Mouse (Mus musculus): ENCODE results near the gene Zfp672. TPM values are rescaled to one million over a fixed set of nuclear protein-coding genes. Genes with fewer than 3 reads are reported as not detected.
"Not testable (repeated sequence)": the region's sequence is repeated elsewhere in the genome, so short reads cannot be mapped to it uniquely, and the experiment has no call there.

Zfp672 gene
- 10 to 100 TPM; 50.9 to 60.2 TPM for total RNA-seq (2021)
- long read RNA-seq, experiment 1, transcript Zfp672-206 (3 exons, 426 nt): major isoform, 6 of 28 reads
- long read RNA-seq, experiment 1, partial matches to known transcripts: 2 of 28 reads
- long read RNA-seq, experiment 1, other reads (novel, unspliced or antisense): 15 of 28 reads
- long read RNA-seq, experiment 2, transcript Zfp672-206 (3 exons, 426 nt): major isoform, 13 of 32 reads
- long read RNA-seq, experiment 2, partial matches to known transcripts: 1 of 32 reads
- long read RNA-seq, experiment 2, other reads (novel, unspliced or antisense): 11 of 32 reads

DNA sequence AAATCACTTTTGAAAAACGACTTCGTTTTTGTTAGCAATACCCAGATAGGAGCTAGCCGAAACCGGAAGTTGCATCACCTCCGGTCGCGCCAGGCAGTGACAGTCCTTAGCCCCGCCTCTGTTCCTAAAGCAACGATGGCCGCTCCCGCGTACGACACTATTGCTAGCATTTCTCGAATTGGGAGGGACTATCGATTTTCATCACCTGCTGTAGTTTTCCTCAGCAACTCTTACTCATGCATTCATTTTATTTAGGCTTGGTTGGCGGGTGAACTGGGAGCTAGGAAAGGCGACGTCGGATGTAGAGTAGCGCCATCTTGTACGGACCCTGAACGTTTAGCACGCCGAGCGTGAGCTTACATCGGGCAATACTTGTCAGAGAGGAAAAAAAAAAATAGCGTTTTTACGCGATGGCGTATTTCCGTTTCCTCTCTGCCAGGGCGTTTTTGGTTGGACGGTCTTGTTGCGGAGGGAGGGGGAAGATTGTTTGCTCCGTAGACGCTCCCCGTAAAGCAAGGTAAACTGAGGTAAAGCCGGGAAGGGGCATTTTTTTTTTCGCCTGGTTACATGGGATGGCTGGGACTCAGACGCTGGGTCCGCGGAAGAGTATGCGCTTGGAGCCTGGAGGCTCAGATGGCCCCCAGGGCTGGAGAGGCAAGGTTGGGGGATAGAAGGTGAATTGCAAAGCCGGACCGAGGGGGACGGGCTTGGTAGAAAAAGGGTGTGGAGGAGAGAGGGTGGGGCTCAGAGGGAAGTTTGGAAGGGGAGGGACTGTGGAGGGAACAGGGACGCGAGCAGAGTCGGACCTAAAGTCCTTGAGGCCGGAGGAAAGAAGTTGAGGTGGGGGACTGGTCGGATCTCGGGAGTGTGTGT lies at the start of gene Zfp672, which contains the start of gene Sh3bp5l:
Gene Zfp672 (minus strand): TSS at position 64 of the 873 bp plus-strand sequence.
Gene Sh3bp5l (plus strand): TSS at position 449 of the 873 bp plus-strand sequence.
- peak; percentile 91 for DNase-seq

DNA sequence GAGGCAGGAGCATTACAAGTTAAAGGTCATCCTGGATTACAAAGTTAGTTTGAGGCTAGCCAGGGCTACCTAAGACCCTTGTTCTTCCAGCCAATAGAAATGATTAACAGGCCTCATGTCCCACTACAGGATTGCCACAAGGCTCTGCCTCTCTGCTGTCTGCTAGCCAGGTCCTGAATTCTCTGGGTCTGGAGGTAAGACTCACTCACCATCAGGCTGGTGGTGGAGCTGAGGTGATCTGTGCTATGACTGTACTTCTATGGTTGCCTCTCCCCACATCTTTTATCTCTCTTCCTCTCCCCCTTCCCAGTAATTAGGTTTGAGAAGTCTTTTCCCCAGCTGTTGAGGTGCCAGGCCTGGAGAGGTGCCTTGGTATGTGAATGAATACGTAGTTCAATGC lies 49.4 kb upstream of the Zfp672 start:
- no peak for DNase-seq

DNA sequence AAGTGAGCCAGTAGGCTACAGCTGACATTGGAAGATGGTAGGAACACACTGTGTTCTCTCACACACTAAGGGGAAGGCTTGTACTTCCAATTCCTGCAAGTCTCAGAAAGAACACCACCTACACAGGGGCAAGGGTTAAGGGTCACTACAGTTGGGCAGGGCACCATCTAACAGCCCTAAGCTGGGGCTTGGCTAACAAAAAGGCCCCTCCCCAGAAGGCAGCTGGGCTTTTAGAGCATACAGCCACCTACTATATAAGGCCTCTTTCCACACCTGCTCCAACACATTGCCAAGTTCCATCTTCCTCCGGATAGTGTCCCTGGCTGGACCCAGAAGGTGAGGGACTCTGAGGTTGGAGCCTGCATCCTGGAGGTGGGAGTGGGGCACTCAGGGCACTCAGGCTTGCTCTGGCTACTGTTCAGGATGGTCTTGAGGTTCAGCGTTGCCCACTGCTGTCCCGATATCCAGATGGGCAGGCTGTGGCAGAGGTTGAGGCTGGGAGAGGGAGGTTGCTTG lies 48.7 kb upstream of the Zfp672 start, which contains the start of gene Lypd8:
Gene Lypd8 (plus strand): TSS at position 281 of the 516 bp plus-strand sequence.
- no peak for DNase-seq

DNA sequence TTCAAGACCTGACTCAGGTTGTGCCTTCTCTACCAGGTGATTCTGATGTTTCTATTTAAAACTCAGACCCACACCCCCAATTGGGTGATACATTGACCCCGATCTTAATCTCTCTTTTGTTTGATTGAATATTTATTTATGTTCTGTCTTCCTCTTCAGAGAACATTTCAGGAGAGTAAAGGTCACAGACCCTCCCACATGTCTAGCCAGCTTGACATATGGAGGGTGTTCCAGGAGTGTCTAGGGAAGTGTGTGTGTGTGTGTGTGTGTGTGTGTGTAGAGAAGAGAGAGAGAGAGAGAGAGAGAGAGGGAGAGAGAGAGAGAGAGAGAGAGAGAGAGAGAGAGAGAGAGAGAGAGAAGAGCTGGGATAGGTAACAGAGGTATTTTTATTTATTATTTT lies 47.5 kb upstream of the Zfp672 start:
- no peak for DNase-seq

DNA sequence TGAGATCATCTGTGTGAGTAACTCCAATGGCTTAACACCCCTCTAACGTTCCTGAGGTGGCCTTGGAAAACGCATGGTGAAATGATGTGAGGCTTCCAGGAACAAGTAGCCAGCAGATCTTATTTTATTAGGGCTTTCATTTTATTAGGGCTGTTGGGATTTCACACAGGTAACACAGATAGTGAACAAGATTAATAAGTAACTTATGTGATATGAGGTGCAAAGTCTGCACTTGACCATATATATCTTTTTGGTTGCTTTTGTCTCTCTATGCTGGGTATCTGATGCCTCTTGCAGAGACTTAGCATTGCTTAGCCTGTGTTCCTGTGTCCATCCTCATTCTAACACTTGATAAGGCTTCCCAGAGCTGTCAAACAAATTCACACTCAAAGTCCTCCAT lies 47.1 kb upstream of the Zfp672 start:
- DNase-seq: no peak

DNA sequence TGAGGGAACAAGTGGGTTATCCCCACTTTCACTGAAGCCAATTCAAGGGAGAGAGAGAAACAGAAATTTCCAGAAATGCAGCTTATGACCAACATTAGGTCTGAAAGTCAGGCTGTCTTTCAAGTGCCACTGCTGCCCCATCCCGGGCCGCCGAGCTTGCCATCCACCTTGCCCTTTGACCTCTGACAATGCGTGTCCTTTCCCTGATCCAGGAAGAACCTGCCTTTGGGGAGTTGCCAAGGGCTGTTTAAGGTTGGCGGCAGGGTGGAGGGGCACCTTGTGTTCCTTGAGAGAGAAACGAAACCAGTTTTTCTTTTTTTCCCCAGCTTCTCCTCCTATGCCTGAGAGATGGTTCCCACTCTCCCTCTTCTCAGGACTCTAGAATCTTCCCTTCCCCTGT lies 36.1 kb upstream of the Zfp672 start:
- not testable (repeated sequence) for DNase-seq

DNA sequence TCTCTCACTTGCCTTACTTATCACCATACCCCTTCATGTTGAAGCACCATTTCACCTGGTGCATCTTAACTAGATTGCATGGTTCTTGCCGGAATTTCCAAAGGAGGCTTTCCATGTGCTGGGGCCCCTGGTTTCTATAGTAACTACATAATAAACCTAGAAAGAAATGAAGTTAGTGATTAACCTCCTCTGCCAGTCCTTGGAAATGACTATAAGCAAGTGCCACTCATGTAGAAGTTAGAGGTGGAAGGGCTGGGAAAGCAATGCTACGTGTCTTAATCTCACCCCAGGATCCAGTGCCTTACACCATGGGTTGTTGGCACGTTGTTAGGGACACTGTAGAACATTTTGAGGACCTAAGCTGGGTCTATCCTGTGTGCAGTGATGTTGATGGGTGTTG lies 34.3 kb upstream of the Zfp672 start:
- no peak for DNase-seq

DNA sequence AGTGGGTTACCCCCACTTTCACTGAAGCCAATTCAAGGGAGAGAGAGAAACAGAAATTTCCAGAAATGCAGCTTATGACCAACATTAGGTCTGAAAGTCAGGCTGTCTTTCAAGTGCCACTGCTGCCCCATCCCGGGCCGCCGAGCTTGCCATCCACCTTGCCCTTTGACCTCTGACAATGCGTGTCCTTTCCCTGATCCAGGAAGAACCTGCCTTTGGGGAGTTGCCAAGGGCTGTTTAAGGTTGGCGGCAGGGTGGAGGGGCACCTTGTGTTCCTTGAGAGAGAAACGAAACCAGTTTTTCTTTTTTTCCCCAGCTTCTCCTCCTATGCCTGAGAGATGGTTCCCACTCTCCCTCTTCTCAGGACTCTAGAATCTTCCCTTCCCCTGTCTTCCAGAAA lies 32.4 kb upstream of the Zfp672 start:
- DNase-seq: not testable (repeated sequence)

DNA sequence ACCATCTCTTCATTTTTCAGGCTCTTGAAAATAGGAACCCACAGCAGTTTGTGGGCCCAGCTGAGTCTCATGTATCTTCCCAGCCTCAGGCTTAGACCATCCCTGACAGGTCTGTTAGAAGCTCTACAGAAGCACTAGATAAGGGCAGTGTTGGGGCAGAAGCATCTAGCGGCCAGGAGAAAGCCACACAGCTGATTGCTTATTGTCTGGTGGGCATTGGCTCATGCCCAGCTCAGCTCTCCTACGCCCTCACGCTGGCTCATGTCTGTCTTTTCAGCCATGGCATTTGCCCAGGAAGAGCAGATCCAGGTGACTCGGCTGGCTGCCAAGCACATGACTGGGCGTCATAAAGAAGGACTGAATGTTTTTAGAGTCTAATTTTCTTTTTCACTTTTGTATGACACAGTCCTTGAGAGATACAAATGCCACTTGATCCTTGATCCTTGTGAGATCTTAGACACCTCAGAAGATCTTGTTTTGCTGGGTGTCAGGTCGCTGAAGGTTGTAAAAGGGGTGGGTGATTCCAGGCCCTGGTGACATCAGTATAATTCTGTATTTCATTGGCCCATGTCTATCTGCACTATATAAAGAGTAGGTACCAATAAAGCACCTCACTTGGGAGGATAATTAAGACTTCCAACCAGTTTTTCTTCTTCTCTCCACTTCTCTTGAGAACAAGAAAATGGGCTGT lies 27.9 kb upstream of the Zfp672 start:
- no peak for DNase-seq

DNA sequence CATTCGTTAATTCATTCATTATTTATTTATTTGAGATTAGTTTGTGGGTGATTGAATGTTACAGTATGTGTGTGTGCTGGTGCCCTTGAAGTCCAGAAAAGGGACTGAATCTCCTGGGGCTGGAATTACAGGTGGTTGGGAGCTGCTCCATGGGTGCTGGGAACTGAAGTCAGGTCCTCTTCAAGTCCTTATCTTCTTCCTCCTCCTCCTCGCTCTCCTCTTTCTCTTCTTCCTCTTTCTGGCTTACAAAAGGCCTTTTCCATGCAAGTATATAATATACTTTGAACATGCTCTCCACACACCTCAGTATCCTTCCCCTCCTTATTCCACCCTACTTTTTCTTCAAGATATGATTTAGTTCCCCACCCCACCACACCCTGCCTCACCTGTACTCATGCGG lies 26.9 kb upstream of the Zfp672 start:
- DNase-seq: no peak

DNA sequence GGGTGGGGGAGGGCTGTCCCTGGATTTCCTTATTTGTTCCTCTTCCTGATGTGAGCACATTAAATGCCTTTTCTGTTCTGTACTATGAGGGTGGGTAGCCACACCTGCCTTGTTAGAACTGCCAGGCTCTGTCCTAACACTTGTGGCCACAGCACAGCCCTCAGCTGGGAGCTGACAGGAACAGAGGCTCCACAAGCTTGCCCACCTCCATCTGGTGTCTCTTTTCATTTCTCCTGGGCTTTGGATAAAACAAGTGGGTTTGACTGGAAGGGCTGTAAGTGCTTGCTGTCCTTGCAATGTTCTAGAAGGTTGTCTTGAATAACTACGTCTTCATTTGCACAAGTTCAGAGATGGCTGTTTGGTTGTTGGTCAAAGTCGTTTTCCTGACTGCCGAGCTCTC lies 24.8 kb upstream of the Zfp672 start:
- no peak for DNase-seq

DNA sequence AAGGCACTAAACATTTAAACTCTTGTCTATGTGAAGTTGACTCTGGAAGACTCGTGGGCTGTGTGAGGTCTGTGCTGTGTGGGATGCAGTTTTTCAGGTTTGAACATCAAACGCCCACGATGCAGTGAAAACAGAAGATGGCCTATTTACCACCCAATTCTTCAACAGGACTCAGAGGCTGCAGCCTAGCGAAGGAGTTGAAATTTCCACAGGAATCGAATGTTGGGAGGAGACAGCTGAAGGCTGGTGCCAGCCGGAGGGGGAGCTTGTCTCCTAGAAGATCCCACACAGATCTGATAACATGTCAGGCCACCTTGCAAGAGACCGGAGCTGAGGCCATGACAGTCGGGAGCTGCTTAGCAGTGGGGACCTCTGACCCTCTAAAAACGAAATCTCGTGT lies 24.3 kb upstream of the Zfp672 start:
- no peak for DNase-seq

DNA sequence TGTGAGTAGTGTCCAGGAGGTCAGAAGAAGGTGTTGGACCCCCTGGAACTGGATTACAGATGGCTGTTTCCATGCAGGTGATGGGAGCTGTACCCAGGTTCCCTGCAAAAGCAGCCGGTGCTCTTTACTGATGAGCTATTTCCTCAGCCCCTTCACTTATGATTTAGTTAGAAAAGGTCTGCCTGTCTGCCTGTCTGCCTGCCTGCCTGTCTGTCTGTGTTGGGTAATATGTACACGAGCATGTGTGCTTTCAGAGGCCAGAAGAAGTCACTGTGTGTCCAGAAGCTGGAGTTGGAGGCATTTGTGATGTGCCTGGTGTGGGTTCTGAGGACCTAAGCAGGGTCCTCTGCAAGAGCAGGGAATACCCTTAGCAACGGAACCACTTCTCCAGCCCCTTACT lies 23.6 kb upstream of the Zfp672 start:
- no peak for DNase-seq

DNA sequence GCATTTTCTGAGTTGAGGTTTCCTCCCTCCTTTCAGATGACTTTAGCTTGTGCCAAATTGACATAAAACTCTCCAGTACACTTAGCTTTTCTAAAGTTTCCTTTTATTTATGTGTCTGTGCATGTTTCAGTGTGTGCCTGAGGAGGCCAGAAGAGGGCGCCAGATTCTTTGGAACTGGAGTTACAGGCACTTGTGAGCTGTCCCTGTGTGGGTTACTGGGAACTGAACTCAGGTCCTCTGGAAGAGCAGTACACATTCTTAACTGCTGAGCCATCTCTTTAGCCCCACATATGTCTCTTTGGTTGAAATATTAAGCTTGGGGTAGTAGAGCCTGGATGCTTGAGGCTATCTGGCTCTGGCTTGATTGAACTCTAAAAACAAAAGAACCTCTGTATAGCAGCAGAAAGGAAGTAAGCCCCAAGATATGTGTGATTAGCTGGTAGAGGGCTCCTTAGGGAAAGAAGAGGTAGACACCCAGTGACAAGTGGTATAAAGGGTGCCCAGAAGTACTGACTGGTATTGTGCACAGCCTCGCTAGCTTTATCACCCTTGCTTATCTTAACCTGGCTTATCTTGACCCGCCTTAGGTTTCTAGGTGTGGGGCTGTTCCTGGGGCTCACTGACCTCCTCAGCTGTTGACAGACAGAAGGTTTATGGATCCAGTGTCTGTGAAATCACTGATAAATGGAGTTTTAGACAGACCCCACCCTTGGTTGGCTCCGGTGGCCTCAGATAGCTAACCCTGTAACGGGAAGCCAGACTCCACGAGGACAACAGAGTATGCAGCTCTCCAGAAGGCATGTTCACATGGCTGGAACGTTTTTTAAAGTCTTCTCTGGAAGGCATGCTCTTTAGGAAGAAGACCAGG lies 22.8 kb upstream of the Zfp672 start:
- DNase-seq: no peak

DNA sequence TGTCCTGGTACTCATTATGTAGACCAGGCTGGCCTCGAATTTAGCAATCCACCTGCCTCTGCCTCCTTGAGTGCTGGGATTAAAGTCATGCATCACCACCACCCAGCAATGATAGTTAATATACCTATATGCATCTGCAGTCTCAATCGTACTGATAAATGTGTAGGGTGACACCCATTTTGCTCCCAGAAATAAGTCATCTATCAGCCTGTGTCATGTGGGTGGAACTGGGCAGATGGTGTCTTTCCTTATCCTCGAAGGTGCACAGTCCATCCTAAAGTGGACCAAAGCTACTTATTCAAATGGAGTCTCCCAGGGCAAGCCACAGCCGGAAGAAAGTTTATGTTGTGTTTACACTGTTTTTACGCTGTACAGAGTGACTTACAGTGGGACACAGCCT lies 21.0 kb upstream of the Zfp672 start:
- no peak for DNase-seq

DNA sequence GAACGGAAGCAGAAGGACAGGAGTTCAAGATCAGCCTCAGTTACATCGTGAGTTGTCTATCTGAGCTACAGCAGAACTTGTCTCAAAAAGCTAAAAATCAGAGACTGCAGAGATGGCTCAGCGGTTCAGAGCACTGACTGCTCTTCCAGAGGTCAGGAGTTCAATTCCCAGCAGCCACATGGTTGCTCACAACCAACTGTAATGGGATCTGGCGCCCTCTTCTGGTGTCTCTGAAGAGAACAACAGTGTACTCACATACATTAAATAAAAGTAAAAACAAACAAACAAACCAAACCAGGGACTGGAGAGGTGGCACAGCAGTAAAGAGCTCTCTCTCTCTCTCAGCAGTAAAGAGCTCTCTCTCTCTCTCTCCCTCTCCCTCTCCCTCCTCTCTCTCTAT lies 20.5 kb upstream of the Zfp672 start:
- DNase-seq: no peak

DNA sequence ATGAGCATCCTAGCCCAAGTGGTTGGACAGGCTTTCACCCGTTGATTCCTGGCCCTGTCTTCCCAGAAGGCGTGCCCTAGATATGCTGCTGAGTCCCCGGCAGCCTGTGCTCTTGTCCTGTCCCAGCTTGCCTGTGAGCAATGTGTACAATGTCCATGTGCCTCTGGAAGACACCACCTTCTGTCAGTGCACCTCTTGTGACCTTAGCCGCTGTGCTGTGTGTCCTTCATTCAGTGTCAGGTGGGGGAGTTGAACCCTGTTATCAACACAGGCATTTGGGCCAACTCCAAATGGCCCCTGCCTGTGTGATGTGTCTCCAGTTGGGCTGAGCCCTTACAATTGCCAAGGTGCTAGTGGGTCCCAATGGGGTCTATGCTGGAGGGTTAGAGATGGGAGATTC lies 16.6 kb upstream of the Zfp672 start:
- no peak for DNase-seq

DNA sequence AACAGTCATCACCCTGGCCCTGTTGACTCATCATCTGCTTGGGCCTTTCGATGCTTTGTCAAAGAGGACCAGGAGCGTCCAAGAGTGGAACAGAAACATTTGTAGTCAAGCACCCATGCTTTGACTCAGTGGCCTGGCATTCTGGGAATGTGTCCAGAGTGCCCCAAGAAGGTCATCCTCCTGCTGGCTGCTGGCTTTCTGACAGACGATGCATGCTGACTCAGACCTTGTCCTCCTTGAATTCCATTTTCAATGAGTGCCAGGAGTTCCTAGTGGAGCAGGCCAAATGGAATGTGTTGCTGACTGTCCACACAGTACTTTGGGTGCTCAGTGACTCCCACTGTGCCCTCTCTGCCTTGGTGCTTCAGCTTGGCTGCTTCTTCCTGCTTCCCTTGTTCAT lies 4.6 kb upstream of the Zfp672 start:
- DNase-seq: peak; percentile 82

DNA sequence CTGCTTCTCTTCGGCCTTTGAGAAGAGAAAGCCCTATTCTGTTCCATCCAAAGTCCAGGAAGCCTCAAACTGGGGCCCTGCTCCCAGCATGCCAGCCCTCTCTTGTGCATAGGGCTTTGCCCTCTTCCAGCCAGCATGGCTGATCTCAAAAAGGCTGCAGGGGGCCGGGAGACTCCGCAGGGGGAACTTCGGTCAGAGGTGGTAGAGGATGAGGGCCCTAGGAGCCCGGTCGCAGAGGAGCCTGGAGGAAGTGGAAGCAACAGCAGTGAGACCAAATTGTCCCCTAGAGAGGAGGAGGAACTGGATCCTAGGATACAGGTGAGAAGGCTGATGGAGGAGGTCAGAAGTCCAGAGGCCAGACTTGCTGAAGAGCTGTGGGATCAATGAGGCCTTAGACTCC lies 1.4 kb upstream of the Zfp672 start:
- DNase-seq: no peak

DNA sequence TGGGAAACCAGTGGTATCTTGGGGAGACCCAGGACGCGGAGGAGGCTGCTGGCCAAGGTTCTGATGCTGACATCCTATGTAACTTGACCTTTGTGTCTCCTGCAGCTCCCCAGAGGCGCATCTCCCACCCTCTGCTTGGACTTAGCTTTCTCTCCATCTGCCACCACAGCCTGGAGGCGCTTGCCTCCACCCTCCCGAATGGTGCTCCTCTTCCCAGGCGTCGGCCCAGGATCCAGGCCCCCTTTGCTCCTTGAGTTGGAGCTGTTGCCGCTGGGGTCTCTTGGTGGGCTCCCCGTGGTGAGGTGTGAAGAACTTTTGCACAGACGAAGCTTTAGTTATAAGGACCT lies 983 bp upstream of the Zfp672 start:
- no peak for DNase-seq

DNA sequence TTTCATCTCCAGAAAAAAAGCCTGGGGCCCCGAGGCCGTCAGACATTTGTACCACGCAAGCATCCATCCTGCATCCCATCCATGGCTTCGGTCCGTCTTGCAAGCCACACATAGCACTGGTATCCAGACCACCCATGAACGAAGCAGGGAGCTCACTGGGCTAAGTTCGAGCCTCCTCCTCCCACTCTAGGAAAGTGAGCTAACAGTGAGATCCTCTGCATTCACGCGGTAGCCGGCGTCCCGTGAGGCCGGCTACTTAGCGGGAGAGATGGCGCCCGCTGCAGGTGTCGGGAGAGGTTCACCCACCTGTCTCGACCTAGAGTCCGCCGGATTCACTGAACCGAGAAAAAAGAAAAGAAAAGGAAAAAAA lies 248 bp downstream of the Zfp672 start:
- DNase-seq: no peak

DNA sequence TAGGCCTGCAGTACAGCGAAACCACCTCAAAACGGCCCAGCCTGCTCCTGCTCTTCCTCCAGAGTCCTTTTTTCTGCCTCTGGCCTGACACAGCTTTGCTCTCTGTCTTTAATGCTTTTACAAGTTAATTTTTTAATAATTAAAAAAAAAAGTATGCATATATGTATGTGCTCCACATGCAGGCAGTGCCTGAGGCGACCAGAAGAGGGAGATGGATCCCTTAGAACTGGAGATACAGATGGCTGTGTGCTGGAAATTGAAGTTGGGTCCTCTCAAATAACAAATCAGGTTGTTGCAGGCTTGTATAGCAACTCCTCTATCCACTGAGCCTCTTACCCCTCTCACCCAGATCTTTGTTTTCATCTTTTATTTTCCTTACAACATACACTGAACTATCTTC lies 3.4 kb downstream of the Zfp672 start:
- no peak for DNase-seq

All from adrenal gland, postnatal 10 days (tissue).